Mouse (Mus musculus): Measurements from ENCODE around the gene Rapgef4.
A peak's percentile ranks its signal among the peaks of the same experiment; 100 is the strongest.

Rapgef4 gene

GRCm38 (mm10) chr2:72240691-72241090 is 259.7 kb downstream of the Rapgef4 start:
- no peak for DNase-seq

GRCm38 (mm10) chr2:72241714-72242472 is 260.9 kb downstream of the Rapgef4 start:
- DNase-seq: no peak

GRCm38 (mm10) chr2:72242910-72243675 is 262.1 kb downstream of the Rapgef4 start:
- no peak for DNase-seq

- DNase-seq: no peak
These were observed 264.6 kb downstream of the Rapgef4 start for GRCm38 (mm10) chr2:72245631-72246030.

- no peak for DNase-seq
These were observed 265.3 kb downstream of the Rapgef4 start for GRCm38 (mm10) chr2:72246376-72246775.

- no peak for DNase-seq
These were observed 266.8 kb downstream of the Rapgef4 start for GRCm38 (mm10) chr2:72247819-72248218.

GRCm38 (mm10) chr2:72252510-72253505 is 271.8 kb downstream of the Rapgef4 start:
- no peak for DNase-seq

- DNase-seq: no peak
These were observed 272.8 kb downstream of the Rapgef4 start for GRCm38 (mm10) chr2:72253882-72254281.

- no peak for DNase-seq
These were observed 274.0 kb downstream of the Rapgef4 start for GRCm38 (mm10) chr2:72254813-72255582.

- DNase-seq: no peak
These were observed 279.7 kb downstream of the Rapgef4 start for GRCm38 (mm10) chr2:72260704-72261103.

GRCm38 (mm10) chr2:72262814-72263480 is 281.9 kb downstream of the Rapgef4 start:
- DNase-seq: no peak

GRCm38 (mm10) chr2:72267390-72267789 is 286.4 kb downstream of the Rapgef4 start:
- DNase-seq: no peak

GRCm38 (mm10) chr2:72269651-72270341 is 288.8 kb downstream of the Rapgef4 start:
- DNase-seq: no peak

- DNase-seq: no peak
These were observed 297.3 kb downstream of the Rapgef4 start for GRCm38 (mm10) chr2:72278247-72278873.

GRCm38 (mm10) chr2:72280524-72280923 is 299.5 kb downstream of the Rapgef4 start:
- DNase-seq: no peak

- DNase-seq: no peak
These were observed 300.9 kb downstream of the Rapgef4 start for GRCm38 (mm10) chr2:72281971-72282370.

- DNase-seq: no peak
These were observed 301.7 kb downstream of the Rapgef4 start for GRCm38 (mm10) chr2:72282733-72283132.

GRCm38 (mm10) chr2:72284689-72285088 is 303.6 kb downstream of the Rapgef4 start:
- no peak for DNase-seq

GRCm38 (mm10) chr2:72285256-72285887 is 304.3 kb downstream of the Rapgef4 start, which contains the start of gene Map3k20:
Map3k20 (plus strand) TSS chr2:72285637.
- peak; percentile 54 to 56 for DNase-seq

Data from cerebellum, postnatal 36 days (tissue).